Mouse (Mus musculus) heart, postnatal 0 days (tissue): ENCODE results near the gene Sash1. TPM values are rescaled to one million over a fixed set of nuclear protein-coding genes. Genes with fewer than 3 reads are reported as not detected.

Experiments used
- ATAC-seq: fragments of 200-750 bp; cut with Nextera tagmentation; 2 replicates; pipeline ENCODE4 v1.8.0; 2017; ENCODE audit warnings: low read depth, moderate number of reproducible peaks, moderate library complexity; ENCODE audit not compliant: insufficient read depth
- DNase-seq: peaks from one replicate; pipeline ENCODE4 v3.0.0-alpha.2; 2016; ENCODE audit warnings: low spot score
- H3K27ac ChIP-seq: fragments of 300-500 bp; sonication (generic); 2 replicates; pipeline ENCODE4 v1.5.1; 2014; ENCODE audit warnings: low read depth, mild to moderate bottlenecking
- H3K27me3 ChIP-seq: fragments of 300-500 bp; sonication (generic); 2 replicates; pipeline ENCODE4 v1.6.1; 2014; ENCODE audit warnings: low read length, mixed read lengths; ENCODE audit not compliant: control insufficient read depth, insufficient read depth
- H3K36me3 ChIP-seq: fragments of 300-500 bp; sonication (generic); replicated peaks from 2 replicates; pipeline ENCODE4 v1.6.1; 2014; ENCODE audit warnings: low read length, mixed read lengths; ENCODE audit not compliant: control insufficient read depth, insufficient read depth
- H3K4me1 ChIP-seq: fragments of 300-500 bp; sonication (generic); 2 replicates; pipeline ENCODE4 v1.6.1; 2014; ENCODE audit warnings: antibody characterized with exemption; ENCODE audit not compliant: control insufficient read depth, insufficient read depth
- H3K4me2 ChIP-seq: fragments of 300-500 bp; sonication (generic); 2 replicates; pipeline ENCODE4 v1.6.1; 2014; ENCODE audit warnings: low read depth, mild to moderate bottlenecking, low read length, moderate library complexity
- H3K4me3 ChIP-seq: fragments of 300-500 bp; sonication (generic); 2 replicates; pipeline ENCODE4 v1.5.1; 2014; ENCODE audit warnings: low read depth, low read length
- H3K9ac ChIP-seq: fragments of 300-500 bp; sonication (generic); replicated peaks from 2 replicates; pipeline ENCODE4 v1.6.1; 2014; ENCODE audit warnings: low read depth, low read length, mixed read lengths
- H3K9me3 ChIP-seq: fragments of 300-500 bp; sonication (generic); replicated peaks from 2 replicates; pipeline ENCODE4 v1.6.1; 2016; ENCODE audit warnings: low read length; ENCODE audit not compliant: control insufficient read depth
- CTCF ChIP-seq: IDR thresholded peaks from 2 replicates; pipeline ENCODE4 v1.5.1; 2016; ENCODE audit warnings: antibody characterized with exemption, control low read depth, low read depth
- EP300 ChIP-seq: IDR thresholded peaks from 2 replicates; pipeline ENCODE4 v1.6.1; 2016; ENCODE audit warnings: antibody characterized with exemption, low read depth
- WGBS: fragments of 180-500 bp; shearing (Covaris S2); extraction: QIAGEN DNeasy Blood & Tissue Kit; methylation state at CpG from one replicate; pipeline ENCODE4 v1.1.7; 2014; 5-methylcytosine and 5-hydroxymethylcytosine counted together
- polyA plus RNA-seq: library from polyadenylated mRNA; unstranded; fragments of >200 nt; fragmentation: Nextera tagmentation; extraction: Ambion mirVana; gene quantifications from 2 replicates; pipeline ENCODE4 v1.2.1, GENCODE M21; 2015
- total RNA-seq: library from RNA; depleted of rRNA; stranded (reverse); fragments of >200 nt; gene quantifications from 2 replicates; pipeline ENCODE4 v1.2.3, GENCODE M21; 2014; ENCODE audit warnings: low replicate concordance

Gene Sash1
- total and polyA plus RNA-seq, 2 experiments from 2014 or later: 3.9 to 18.3 TPM

DNA sequence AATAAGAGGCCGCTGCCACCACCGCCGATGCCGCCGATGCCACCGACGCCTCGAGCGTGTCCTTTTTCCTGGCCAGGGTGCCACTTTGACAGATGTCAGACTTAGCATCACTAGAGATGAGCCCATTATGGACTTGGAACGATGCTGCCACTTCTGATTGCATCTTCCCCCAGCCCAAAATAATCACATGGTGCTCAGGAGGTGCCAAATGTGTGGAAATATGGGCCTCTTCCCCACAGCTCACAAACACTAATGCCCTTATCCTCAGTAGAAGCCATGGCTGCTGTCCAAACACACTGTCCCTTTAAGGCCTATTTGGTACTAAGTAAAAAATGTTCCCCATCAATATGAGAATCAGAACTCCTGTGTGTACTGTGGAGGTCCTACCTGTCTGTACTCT is 39.6 kb downstream of the Sash1 start:
- no peaks in the 10 kb centered on the region for H3K9me3 ChIP-seq
- WGBS: 93% methylated on average over 10 of the region's 10 CpGs

DNA sequence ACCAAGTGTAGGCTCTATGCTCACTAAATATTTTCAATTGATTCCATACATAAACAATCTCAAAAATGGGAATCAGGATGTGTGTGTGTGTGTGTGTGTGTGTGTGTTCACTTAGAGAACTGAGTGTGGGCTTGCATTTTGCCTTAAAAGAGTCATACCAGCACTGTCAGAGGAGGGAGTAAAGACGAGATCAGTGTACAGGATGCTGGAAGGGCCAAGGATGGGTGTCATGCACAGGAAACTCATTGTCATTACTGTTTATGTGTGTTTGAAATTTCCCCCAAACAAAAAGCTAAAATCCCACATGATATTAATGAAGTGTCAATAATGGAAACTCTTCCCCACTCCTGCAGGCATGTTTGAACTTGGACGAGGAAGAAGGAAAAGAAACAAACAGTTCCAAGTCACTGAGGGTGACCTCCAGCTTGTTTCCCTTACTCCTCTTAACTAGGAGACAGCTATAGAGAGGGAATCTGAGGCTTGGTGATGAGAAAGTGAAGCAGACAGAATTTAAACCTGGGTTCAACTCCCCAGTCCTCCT is 40.6 kb downstream of the Sash1 start:
- Histone ChIP-seq H3K4me3 (no peak overlapping the region), H3K36me3 (peaks cover 5% of the 10 kb centered on the region; the same call in 1 of the 2 replicates), H3K4me2 (no peak overlapping the region), H3K9ac (no peak overlapping the region), H3K9me3 (no peaks in the 10 kb centered on the region), H3K4me1 (0 out of 2 replicates have a peak, but pooled peaks cover 6% of the 10 kb centered on the region), H3K27ac (no peak overlapping the region), H3K27me3 (no peaks in the 10 kb centered on the region)
- no peak for DNase-seq
- WGBS: 58% methylated on average over 2 of the region's 2 CpGs
- ATAC-seq: no peak
- TF ChIP-seq EP300 (no peak), CTCF (no peak)

More for the DNA sequence above, 39.6 kb downstream of the Sash1 start:
- Histone ChIP-seq H3K4me1 (0 out of 2 replicates have a peak, but pooled peaks cover 6% of the 10 kb centered on the region), H3K27ac (no peak overlapping the region), H3K27me3 (no peaks in the 10 kb centered on the region), H3K36me3 (peaks cover 5% of the 10 kb centered on the region; the same call in 1 of the 2 replicates), H3K9ac (no peak overlapping the region), H3K4me3 (no peak overlapping the region), H3K4me2 (no peak overlapping the region)
- TF ChIP-seq EP300 (no peak), CTCF (no peak)
- ATAC-seq: no peak
- no peak for DNase-seq

DNA sequence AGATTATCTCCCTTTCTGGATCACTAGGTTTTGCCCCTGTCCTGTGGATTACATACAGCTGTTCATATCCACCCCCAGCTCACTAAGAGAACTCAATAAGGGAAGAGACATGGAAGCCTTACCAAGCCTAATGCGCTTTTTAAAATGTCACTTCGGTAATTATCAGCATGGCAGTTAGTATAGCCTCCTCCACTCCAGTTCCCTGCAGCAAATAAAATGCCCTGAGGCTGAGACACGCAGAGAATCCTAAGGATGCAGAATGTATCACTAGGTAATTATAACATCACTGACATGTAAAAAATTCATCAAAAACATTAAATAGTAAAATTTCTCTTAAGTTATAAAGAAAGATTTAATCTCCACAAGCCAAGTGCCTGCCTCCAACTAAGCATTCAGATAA is 45.9 kb downstream of the Sash1 start:
- Histone ChIP-seq H3K27ac (no peak overlapping the region), H3K9ac (no peak overlapping the region), H3K4me3 (no peak overlapping the region), H3K4me1 (no peaks in the 10 kb centered on the region), H3K9me3 (no peaks in the 10 kb centered on the region), H3K4me2 (no peak overlapping the region), H3K36me3 (no peaks in the 10 kb centered on the region), H3K27me3 (no peaks in the 10 kb centered on the region)
- TF ChIP-seq CTCF: no peak
- no peak for TF ChIP-seq EP300
- ATAC-seq: no peak
- no peak for DNase-seq
- WGBS: 83% methylated on average over 3 of the region's 3 CpGs

DNA sequence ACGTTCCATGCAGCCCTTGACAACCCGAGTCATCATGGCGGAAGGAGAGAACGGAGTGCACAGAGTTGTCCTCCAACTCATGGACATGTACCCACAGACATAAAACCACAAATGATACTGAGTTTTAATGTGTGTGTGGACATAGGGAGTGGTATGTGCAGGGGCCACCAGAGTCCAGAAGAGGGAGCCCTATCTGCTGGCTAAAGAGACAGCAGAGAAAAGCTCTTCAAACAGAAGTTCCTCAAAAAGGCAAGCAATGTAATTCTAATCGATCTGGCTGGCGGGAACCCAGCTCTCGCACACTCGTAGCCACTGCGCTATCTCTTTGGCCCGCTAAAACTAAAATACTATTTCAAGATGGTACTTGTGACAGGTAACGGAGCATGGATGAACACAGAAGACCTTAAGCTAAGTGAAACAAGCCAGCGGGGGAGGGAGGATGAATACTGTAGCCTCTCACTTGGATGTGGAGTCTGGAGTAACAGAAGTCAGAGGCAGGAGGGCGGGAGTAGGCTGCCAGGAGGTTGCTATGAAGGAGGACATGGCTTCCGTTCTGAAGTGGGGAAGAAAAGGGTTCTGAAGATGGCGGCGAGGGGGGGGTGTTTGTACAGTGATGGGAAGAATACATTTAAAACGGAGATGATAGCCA is 51.9 kb downstream of the Sash1 start:
- DNase-seq: no peak
- 88% methylated on average over 17 of the region's 17 CpGs for WGBS
- no peaks in the 10 kb centered on the region for H3K4me1 ChIP-seq

DNA sequence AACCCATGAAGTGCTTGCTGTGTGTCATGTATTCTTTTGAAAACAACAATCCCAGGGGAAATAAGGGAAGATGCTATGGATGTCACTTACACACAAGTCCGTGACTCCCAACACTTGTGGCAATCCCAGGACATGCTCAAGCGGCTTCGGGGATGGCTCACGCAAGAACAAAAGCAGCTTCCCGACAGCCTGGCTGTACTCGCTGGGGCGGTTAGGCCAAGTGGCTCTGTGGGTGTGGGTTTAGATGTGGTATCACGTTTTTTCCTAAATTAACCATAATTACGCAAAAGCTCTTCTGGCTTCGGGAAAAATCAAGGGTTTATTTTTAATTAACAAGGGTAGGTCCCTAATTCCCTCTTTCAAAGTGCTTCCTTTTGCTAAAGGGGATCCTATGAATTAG is 59.6 kb downstream of the Sash1 start:
- 90% methylated on average over 10 of the region's 10 CpGs for WGBS
- H3K36me3 ChIP-seq: no peaks in the 10 kb centered on the region
- H3K9me3 ChIP-seq: no peaks in the 10 kb centered on the region
- no peak overlapping the region for H3K27ac ChIP-seq
- no peak for TF ChIP-seq EP300
- no peak for TF ChIP-seq CTCF
- H3K4me1 ChIP-seq: peaks cover 18% of the 10 kb centered on the region
- H3K9ac ChIP-seq: no peak overlapping the region
- no peaks in the 10 kb centered on the region for H3K27me3 ChIP-seq
- ATAC-seq (no peak), DNase-seq (no peak)
- no peak overlapping the region for H3K4me3 ChIP-seq
- no peak overlapping the region for H3K4me2 ChIP-seq

More for the DNA sequence above, 51.9 kb downstream of the Sash1 start:
- H3K27ac ChIP-seq: no peak overlapping the region
- ATAC-seq: no peak
- H3K4me2 ChIP-seq: no peak overlapping the region
- no peak overlapping the region for H3K9ac ChIP-seq
- no peaks in the 10 kb centered on the region for H3K36me3 ChIP-seq
- no peaks in the 10 kb centered on the region for H3K9me3 ChIP-seq
- peak; percentile 49 for TF ChIP-seq CTCF
- TF ChIP-seq EP300: no peak
- H3K27me3 ChIP-seq: no peaks in the 10 kb centered on the region
- no peak overlapping the region for H3K4me3 ChIP-seq
